Mouse (Mus musculus): Measurements from ENCODE around the gene Ngrn. TPM values are rescaled to one million over a fixed set of nuclear protein-coding genes. Genes with fewer than 3 reads are reported as not detected.

The Ngrn gene
- polyA plus RNA-seq, 1 experiment from 2014 or later = 73.8 TPM

DNA sequence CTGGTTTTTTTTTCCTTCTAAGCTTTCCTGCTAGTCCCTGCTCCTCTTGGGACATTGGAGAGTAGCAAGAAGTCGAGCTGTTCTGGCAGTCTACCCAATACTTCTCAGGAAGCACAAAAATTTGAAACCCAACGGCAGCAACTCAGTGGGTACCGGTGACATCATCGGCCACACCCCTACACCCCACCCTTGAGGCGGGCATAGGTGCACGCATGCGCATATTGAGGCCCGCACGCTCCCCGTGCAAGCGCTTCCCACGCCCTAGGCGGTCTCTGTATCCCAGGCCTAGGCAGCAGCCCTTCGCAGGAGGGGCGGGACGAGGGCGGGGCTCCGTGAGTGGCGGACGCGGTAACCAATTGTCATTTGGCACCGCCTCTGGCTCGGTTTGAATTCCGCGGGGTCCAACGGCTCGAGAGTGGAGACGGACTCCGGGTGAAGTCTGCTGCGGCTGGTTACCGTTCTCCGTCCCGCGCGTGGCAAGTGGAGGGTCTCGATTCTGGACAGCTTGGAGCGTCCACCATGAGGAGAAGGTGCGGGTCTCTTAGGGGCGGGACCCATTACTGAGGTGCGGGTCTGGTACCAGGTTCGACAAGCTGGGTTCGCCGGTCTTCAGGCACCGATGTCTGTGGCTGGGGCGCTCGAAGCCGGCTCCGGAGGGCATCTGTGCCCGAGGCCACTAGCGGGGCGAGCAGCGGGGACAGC is 33.2 kb downstream of the Ngrn start, which contains the start of gene Prc1:
TSS of gene Prc1 (plus strand) at position 389 of the 702 bp plus-strand sequence.
- Histone ChIP-seq H3K4me1 (replicated peaks) (peaks cover 4% of the 10 kb centered on the region; the same call in 1 of the 2 replicates), H3K36me3 (peaks cover 19% of the 10 kb centered on the region), H3K27me3 (no peaks in the 10 kb centered on the region), H3K4me3 (peak within 1 kb of the TSS; percentile 57), H3K4me2 (peak within 1 kb of the TSS; percentile 87), H3K9me3 (no peaks in the 10 kb centered on the region), H3K27ac (replicated peaks) (peak within 1 kb of the TSS; percentile 17), H3K9ac (peak within 1 kb of the TSS; percentile 36)
- WGBS = under 1% methylated on average over 52 of the region's 52 CpGs
- ATAC-seq (ENCODE audit: low FRiP score, low read depth) = peak; percentile 99

DNA sequence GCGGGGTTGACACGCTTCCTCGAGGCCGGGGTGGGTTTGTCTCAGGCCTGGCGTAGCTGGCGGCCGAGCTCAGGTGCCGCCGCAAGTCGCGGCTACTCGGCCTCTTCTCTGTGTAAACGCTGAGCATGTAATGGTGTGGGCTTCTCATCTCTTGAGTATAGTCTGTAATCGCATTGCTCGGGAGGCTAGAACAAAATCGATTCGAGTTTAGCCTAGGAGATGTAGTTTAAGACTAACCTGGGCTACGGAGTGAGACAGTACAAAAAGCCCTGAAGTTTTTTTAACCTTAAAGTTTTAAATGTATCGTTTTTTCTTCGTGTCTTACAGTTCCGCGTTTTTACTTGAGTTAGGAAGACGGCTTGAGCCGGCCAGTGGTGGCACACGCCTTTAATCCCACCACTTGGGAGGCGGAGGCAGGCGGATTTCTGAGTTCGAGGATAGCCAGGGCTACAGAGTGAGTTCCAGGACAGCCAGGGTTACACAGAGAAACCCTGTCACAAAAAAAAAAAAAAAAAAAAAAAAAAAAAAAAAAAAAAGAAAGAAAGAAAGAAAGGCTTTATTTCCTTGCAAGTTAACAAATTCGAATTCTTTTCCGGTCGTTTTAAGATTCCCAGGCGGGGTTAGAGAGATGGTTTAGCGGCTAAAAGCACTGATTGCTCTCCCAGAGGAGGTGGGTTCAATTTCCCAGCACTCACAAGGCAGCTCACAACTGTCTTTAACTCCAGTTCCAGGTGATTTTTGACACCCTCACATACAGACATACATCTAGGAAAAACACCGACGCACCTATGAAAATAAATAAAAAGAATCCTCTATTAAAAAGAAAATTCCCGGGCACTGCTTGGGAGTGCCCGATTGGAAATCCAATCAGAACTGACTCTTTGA is 34.0 kb downstream of the Ngrn start:
- ATAC-seq (ENCODE audit: low FRiP score, low read depth) = no peak
- WGBS = 10% methylated on average over 37 of the region's 37 CpGs
- peak overlapping the region; percentile 87 for H3K4me2 ChIP-seq
- peak overlapping the region; percentile 36 for H3K9ac ChIP-seq
- H3K27ac ChIP-seq (replicated peaks) = peak overlapping the region; percentile 17
- H3K4me3 ChIP-seq = peak overlapping the region; percentile 57
- no peaks in the 10 kb centered on the region for H3K9me3 ChIP-seq
- peaks cover 4% of the 10 kb centered on the region; the same call in 1 of the 2 replicates for H3K4me1 ChIP-seq (replicated peaks)
- no peaks in the 10 kb centered on the region for H3K27me3 ChIP-seq
- peaks cover 12% of the 10 kb centered on the region for H3K36me3 ChIP-seq

DNA sequence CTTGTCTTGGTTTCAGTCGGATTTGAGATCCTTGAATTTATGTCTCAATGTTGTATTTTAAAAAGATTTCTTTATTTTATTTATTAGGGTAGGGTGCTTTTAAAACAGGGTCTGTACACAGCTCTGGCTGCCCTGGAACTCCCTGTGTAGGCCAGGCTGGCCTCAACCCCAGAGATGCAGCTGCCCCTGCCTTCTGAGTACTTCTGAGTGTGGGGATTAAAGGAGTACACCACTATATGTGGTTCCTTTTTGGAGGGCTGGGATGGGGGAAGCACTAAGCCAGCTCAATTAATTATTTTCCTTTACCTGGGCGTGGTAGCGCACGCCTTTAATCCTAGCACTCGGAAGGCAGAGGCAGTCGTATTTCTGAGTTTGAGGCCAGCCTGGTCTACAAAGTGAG is 35.4 kb downstream of the Ngrn start:
- ATAC-seq (ENCODE audit: low FRiP score, low read depth) = no peak
- Histone ChIP-seq H3K27ac (replicated peaks) (no peak overlapping the region), H3K4me2 (no peak overlapping the region), H3K27me3 (no peaks in the 10 kb centered on the region), H3K36me3 (peaks cover 3% of the 10 kb centered on the region; the same call in 1 of the 2 replicates), H3K9me3 (no peaks in the 10 kb centered on the region), H3K4me1 (replicated peaks) (peaks cover 4% of the 10 kb centered on the region; the same call in 1 of the 2 replicates), H3K4me3 (no peak overlapping the region), H3K9ac (no peak overlapping the region)
- WGBS = 94% methylated on average over 6 of the region's 6 CpGs

DNA sequence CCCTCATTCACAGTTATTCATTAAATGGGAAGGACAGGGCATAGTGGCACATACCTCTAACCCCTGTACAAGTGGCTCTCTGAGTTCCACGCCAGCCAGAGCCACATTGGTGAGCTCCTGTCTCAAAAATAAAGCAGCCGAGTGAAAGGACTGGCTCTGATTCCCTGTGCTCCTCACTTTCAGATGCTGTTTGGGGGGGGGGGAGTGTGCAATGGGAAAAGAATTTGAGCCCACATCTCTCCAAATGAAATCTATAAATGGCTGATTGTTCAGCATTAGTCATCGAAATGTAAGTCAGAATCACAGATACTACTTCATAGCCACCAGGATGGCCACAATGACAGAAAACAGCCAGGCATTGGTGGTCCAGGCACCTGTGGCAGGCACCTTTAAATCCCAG is 36.0 kb downstream of the Ngrn start:
- Histone ChIP-seq H3K9me3 (no peaks in the 10 kb centered on the region), H3K4me2 (no peak overlapping the region), H3K9ac (no peak overlapping the region), H3K4me3 (no peak overlapping the region), H3K36me3 (no peaks in the 10 kb centered on the region), H3K27ac (replicated peaks) (no peak overlapping the region), H3K4me1 (replicated peaks) (peaks cover 4% of the 10 kb centered on the region; the same call in 1 of the 2 replicates), H3K27me3 (no peaks in the 10 kb centered on the region)
- 83% methylated on average over 3 of the region's 3 CpGs for WGBS
- no peak for ATAC-seq (ENCODE audit: low FRiP score, low read depth)

DNA sequence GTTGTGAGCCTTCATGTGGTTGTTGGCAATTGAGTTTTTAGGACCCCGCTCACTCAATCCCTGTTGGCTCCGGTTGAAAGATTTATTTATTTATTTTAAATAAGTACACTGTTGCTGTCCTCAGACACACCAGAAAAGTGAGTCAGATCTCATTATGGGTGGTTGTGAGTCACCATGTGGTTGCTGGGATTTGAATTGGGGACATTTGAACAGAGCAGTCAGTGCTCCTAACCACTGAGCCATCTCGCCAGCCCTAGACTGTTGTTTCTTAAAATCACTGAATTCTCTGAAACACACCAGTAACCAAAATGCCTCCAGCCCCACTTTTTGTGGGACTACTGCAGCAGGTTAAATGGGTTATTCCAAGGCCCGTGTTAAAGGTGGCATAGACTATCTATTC is 37.7 kb downstream of the Ngrn start:
- no peaks in the 10 kb centered on the region for H3K9me3 ChIP-seq
- peaks cover 4% of the 10 kb centered on the region; the same call in 1 of the 2 replicates for H3K4me1 ChIP-seq (replicated peaks)
- 93% methylated on average over 4 of the region's 4 CpGs for WGBS
- H3K4me2 ChIP-seq = no peak overlapping the region
- no peaks in the 10 kb centered on the region for H3K27me3 ChIP-seq
- H3K4me3 ChIP-seq = no peak overlapping the region
- no peak for ATAC-seq (ENCODE audit: low FRiP score, low read depth)
- no peaks in the 10 kb centered on the region for H3K36me3 ChIP-seq
- no peak overlapping the region for H3K9ac ChIP-seq
- no peak overlapping the region for H3K27ac ChIP-seq (replicated peaks)

DNA sequence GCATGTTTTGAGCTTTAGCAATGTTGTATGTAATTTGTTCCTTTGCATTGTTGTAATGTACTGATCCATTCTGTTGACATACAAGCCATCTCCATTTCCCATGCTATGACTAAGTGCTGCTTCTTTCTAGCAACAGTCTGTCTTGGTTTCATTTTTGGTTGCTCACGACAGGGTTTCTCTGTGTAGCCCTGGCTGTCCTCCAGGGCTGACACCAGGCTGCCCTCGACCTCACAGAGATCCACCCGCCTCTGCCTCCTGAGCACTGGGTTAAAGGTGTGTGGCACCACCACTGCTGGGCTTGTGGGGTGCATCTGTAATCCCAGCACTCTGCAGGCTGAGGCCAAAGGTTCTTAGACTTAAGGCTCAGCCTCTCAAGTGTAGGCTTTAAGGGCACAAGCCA is 38.6 kb downstream of the Ngrn start:
- no peak for ATAC-seq (ENCODE audit: low FRiP score, low read depth)
- 89% methylated on average over 3 of the region's 3 CpGs for WGBS
- Histone ChIP-seq H3K4me1 (replicated peaks) (peaks cover 4% of the 10 kb centered on the region; the same call in 1 of the 2 replicates), H3K9ac (no peak overlapping the region), H3K4me3 (no peak overlapping the region), H3K27ac (replicated peaks) (no peak overlapping the region; the same call in 1 of the 2 replicates), H3K36me3 (no peaks in the 10 kb centered on the region), H3K9me3 (no peaks in the 10 kb centered on the region), H3K4me2 (no peak overlapping the region), H3K27me3 (no peaks in the 10 kb centered on the region)

DNA sequence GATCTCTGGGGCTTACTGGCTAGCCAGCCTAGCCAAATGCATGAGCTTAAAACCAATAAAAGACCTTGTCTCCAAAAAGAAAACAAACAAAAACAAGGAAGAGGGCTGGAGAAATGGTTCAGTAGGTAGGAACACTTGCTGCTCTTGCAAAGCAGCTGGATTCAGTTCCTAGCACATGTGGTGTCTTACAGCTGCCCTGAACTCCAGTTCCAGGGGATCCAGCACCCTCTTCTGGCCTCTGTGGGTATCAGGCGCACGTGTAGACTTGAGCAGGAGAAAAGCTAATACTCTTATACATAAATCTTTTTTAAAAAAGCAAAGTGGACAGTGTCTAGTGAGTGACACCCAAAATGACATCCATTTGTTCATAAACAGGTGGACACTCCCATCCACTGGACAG is 40.5 kb downstream of the Ngrn start:
- no peak overlapping the region for H3K4me2 ChIP-seq
- no peak overlapping the region for H3K27ac ChIP-seq (replicated peaks)
- no peak overlapping the region for H3K4me3 ChIP-seq
- no peaks in the 10 kb centered on the region for H3K9me3 ChIP-seq
- no peak for ATAC-seq (ENCODE audit: low FRiP score, low read depth)
- no peaks in the 10 kb centered on the region for H3K27me3 ChIP-seq
- H3K9ac ChIP-seq = no peak overlapping the region
- no peaks in the 10 kb centered on the region for H3K36me3 ChIP-seq
- WGBS = 88% methylated on average over 2 of the region's 2 CpGs
- H3K4me1 ChIP-seq (replicated peaks) = no peaks in the 10 kb centered on the region; the same call in 1 of the 2 replicates

DNA sequence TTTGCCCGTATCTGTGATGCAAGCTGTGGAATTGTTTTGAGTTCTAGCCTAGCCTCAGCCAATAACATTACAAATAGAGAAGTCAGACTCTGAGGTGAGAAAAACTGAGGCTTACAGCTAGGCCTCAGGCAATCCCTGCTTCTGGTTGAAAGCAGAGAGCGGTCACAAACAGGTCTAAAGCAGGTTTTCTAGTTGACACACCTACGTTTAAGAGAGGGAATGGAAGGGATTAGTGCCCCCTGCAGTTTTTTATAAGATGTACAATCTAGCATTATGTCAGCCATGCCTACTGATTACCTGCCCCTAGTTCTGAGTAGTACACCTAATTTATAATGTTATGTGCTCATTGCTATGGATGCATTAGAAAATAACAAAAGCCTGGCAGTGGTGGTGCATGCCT is 46.8 kb downstream of the Ngrn start:
- no peak overlapping the region for H3K27ac ChIP-seq (replicated peaks)
- H3K36me3 ChIP-seq = peaks cover 4% of the 10 kb centered on the region; the same call in 1 of the 2 replicates
- H3K9me3 ChIP-seq = no peaks in the 10 kb centered on the region
- no peaks in the 10 kb centered on the region for H3K4me1 ChIP-seq (replicated peaks)
- ATAC-seq (ENCODE audit: low FRiP score, low read depth) = no peak
- 84% methylated on average over 3 of the region's 3 CpGs for WGBS
- H3K27me3 ChIP-seq = no peaks in the 10 kb centered on the region
- H3K4me2 ChIP-seq = no peak overlapping the region
- no peak overlapping the region for H3K4me3 ChIP-seq
- H3K9ac ChIP-seq = no peak overlapping the region

DNA sequence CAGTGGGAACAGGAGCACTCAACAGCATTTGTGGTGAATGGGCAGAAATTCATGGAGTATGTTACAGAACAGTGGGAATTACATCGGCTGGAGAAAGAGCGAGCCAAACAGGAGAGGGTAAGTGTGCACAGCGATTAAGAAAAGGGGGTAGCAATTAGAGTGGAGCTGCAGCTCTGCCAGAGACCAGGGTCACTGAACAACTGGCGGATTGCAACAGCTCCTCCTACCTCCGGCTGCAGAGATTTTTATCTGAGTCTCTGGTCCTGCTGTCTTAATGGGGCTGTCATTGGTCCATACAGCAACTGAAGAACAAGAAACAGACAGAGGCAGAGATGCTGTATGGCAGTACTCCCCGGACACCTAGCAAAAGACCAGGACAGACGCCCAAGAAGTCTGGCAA is 49.8 kb downstream of the Ngrn start:
- Histone ChIP-seq H3K36me3 (peaks cover 14% of the 10 kb centered on the region), H3K27ac (replicated peaks) (no peak overlapping the region), H3K9ac (no peak overlapping the region), H3K4me3 (no peak overlapping the region), H3K4me1 (replicated peaks) (no peaks in the 10 kb centered on the region), H3K9me3 (no peaks in the 10 kb centered on the region), H3K4me2 (no peak overlapping the region), H3K27me3 (no peaks in the 10 kb centered on the region)
- no peak for ATAC-seq (ENCODE audit: low FRiP score, low read depth)
- WGBS = 88% methylated on average over 7 of the region's 7 CpGs

Other genes starting within 250 kb of the Ngrn start
- gene Zfp710, start 236.4 kb upstream of the Ngrn start, polyA plus RNA-seq (2015; fragmentation: Nextera tagmentation; extraction: Ambion mirVana) = 16.3 and 17.2 TPM in 2 replicates
- 215 and 225 TPM in 2 replicates for gene Idh2, start 145.8 kb upstream of the Ngrn start, polyA plus RNA-seq (2015; fragmentation: Nextera tagmentation; extraction: Ambion mirVana)
- gene Sema4b, start 74.4 kb upstream of the Ngrn start, polyA plus RNA-seq (2015; fragmentation: Nextera tagmentation; extraction: Ambion mirVana) = 22.7 and 25.7 TPM in 2 replicates
- gene Cib1, start 28.4 kb upstream of the Ngrn start, polyA plus RNA-seq (2015; fragmentation: Nextera tagmentation; extraction: Ambion mirVana) = 36.4 and 38.3 TPM in 2 replicates
- gene Gdpgp1, start 28.4 kb upstream of the Ngrn start, polyA plus RNA-seq (2015; fragmentation: Nextera tagmentation; extraction: Ambion mirVana) = 4.5 and 4.6 TPM in 2 replicates
- gene Ttll13, start 14.8 kb upstream of the Ngrn start, polyA plus RNA-seq (2015; fragmentation: Nextera tagmentation; extraction: Ambion mirVana) = 1.9 and 2.5 TPM in 2 replicates
- 23.9 and 32.1 TPM in 2 replicates for gene Vps33b, start 8.4 kb downstream of the Ngrn start, polyA plus RNA-seq (2015; fragmentation: Nextera tagmentation; extraction: Ambion mirVana)
- gene Prc1, start 33.2 kb downstream of the Ngrn start, polyA plus RNA-seq (2015; fragmentation: Nextera tagmentation; extraction: Ambion mirVana) = 42.0 and 51.8 TPM in 2 replicates
- 13.8 and 14.4 TPM in 2 replicates for gene Rccd1, start 63.2 kb downstream of the Ngrn start, polyA plus RNA-seq (2015; fragmentation: Nextera tagmentation; extraction: Ambion mirVana)
- gene Unc45a, start 79.8 kb downstream of the Ngrn start, polyA plus RNA-seq (2015; fragmentation: Nextera tagmentation; extraction: Ambion mirVana) = 56.1 and 61.2 TPM in 2 replicates
- gene Hddc3, start 81.9 kb downstream of the Ngrn start, polyA plus RNA-seq (2015; fragmentation: Nextera tagmentation; extraction: Ambion mirVana) = 21.9 and 22.7 TPM in 2 replicates
- gene Man2a2, start 110.2 kb downstream of the Ngrn start, polyA plus RNA-seq (2015; fragmentation: Nextera tagmentation; extraction: Ambion mirVana) = 26.5 and 27.2 TPM in 2 replicates
- gene Fes, start 126.7 kb downstream of the Ngrn start, polyA plus RNA-seq (2015; fragmentation: Nextera tagmentation; extraction: Ambion mirVana) = 3.7 and 5.0 TPM in 2 replicates
- 5.9 and 6.4 TPM in 2 replicates for gene Furin, start 144.2 kb downstream of the Ngrn start, polyA plus RNA-seq (2015; fragmentation: Nextera tagmentation; extraction: Ambion mirVana)

All from hindbrain, embryonic 15.5 days (tissue).